Mouse (Mus musculus) hindbrain, embryonic 16.5 days (tissue): ENCODE measurements around the gene Bahcc1. TPM values are rescaled to one million over a fixed set of nuclear protein-coding genes. Genes with fewer than 3 reads are reported as not detected.
A peak's percentile ranks its signal among the peaks of the same experiment; 100 is the strongest.

Experiments
- ATAC-seq: fragments of 200-750 bp; cut with Nextera tagmentation; 2 replicates; pipeline ENCODE4 v1.8.0; 2017; ENCODE audit warnings: moderate TSS enrichment, moderate library complexity
- H3K27ac ChIP-seq: fragments of 300-500 bp; sonication (generic); 2 replicates; pipeline ENCODE4 v1.5.1; 2014; ENCODE audit warnings: low read depth, mild to moderate bottlenecking, control low read depth, low read length, moderate library complexity
- H3K27me3 ChIP-seq: fragments of 300-500 bp; sonication (generic); replicated peaks from 2 replicates; pipeline ENCODE4 v1.6.1; 2014; ENCODE audit warnings: low read length; ENCODE audit not compliant: control insufficient read depth, insufficient read depth
- H3K36me3 ChIP-seq: fragments of 300-500 bp; sonication (generic); 2 replicates; pipeline ENCODE4 v1.6.1; 2014; ENCODE audit warnings: mild to moderate bottlenecking, low read length, moderate library complexity, mixed read lengths; ENCODE audit not compliant: control insufficient read depth, insufficient read depth
- H3K4me1 ChIP-seq: fragments of 300-500 bp; sonication (generic); 2 replicates; pipeline ENCODE4 v1.6.1; 2014; ENCODE audit warnings: low read depth, low read length; ENCODE audit not compliant: control insufficient read depth, insufficient read depth
- H3K4me2 ChIP-seq: fragments of 300-500 bp; sonication (generic); 2 replicates; pipeline ENCODE4 v1.6.1; 2014; ENCODE audit warnings: mild to moderate bottlenecking, low read length, control low read depth, moderate library complexity
- H3K4me3 ChIP-seq: fragments of 300-500 bp; sonication (generic); 2 replicates; pipeline ENCODE4 v1.5.1; 2014; ENCODE audit warnings: mild to moderate bottlenecking, low read length, control low read depth, moderate library complexity
- H3K9ac ChIP-seq: fragments of 300-500 bp; sonication (generic); 2 replicates; pipeline ENCODE4 v1.6.1; 2014; ENCODE audit warnings: low read depth, mild to moderate bottlenecking, control low read depth, low read length, moderate library complexity
- H3K9me3 ChIP-seq: fragments of 300-500 bp; sonication (generic); 2 replicates; pipeline ENCODE4 v1.6.1; 2014; ENCODE audit warnings: mild to moderate bottlenecking, low read length, moderate library complexity; ENCODE audit not compliant: control insufficient read depth
- WGBS: fragments of 180-500 bp; shearing (Covaris S2); extraction: QIAGEN DNeasy Blood & Tissue Kit; methylation state at CpG from one replicate; pipeline ENCODE4 v1.1.7; 2014; 5-methylcytosine and 5-hydroxymethylcytosine counted together
- polyA plus RNA-seq: library from polyadenylated mRNA; unstranded; fragments of >200 nt; fragmentation: Nextera tagmentation; extraction: Ambion mirVana; gene quantifications from 2 replicates; pipeline ENCODE4 v1.2.1, GENCODE M21; 2015

Bahcc1 gene
- polyA plus RNA-seq, 1 experiment from 2014 or later = 7.8 TPM

GRCm38 (mm10) chr11:120261416-120262355 is 28.9 kb downstream of the Bahcc1 start:
- Histone ChIP-seq H3K36me3 (no peaks in the 10 kb centered on the region), H3K4me2 (peak overlapping the region; percentile 15), H3K9ac (no peak overlapping the region; the same call in 1 of the 2 replicates), H3K4me3 (no peak overlapping the region), H3K9me3 (no peaks in the 10 kb centered on the region), H3K27me3 (0 out of 2 replicates have a peak, but pooled peaks cover 4% of the 10 kb centered on the region), H3K4me1 (peaks cover 70% of the 10 kb centered on the region), H3K27ac (peak overlapping the region; percentile 80)
- ATAC-seq = peak; percentile 85
- 23% methylated on average over 20 of the region's 20 CpGs for WGBS

GRCm38 (mm10) chr11:120262356-120262901 is 29.7 kb downstream of the Bahcc1 start:
- peak overlapping the region; percentile 80 for H3K27ac ChIP-seq
- no peaks in the 10 kb centered on the region for H3K9me3 ChIP-seq
- H3K4me1 ChIP-seq = peaks cover 66% of the 10 kb centered on the region
- H3K27me3 ChIP-seq = 0 out of 2 replicates have a peak, but pooled peaks cover 4% of the 10 kb centered on the region
- ATAC-seq = peak; percentile 60
- no peaks in the 10 kb centered on the region for H3K36me3 ChIP-seq
- WGBS = 29% methylated on average over 8 of the region's 8 CpGs
- no peak overlapping the region for H3K4me3 ChIP-seq
- no peak overlapping the region; the same call in 1 of the 2 replicates for H3K9ac ChIP-seq
- H3K4me2 ChIP-seq = peak overlapping the region; percentile 15

- Histone ChIP-seq H3K27ac (no peak overlapping the region), H3K4me2 (no peak overlapping the region), H3K9ac (no peak overlapping the region), H3K9me3 (no peaks in the 10 kb centered on the region), H3K4me3 (no peak overlapping the region), H3K36me3 (no peaks in the 10 kb centered on the region), H3K27me3 (0 out of 2 replicates have a peak, but pooled peaks cover 4% of the 10 kb centered on the region), H3K4me1 (peaks cover 70% of the 10 kb centered on the region)
- no peak for ATAC-seq
- WGBS = 94% methylated on average over 3 of the region's 3 CpGs
These were observed 30.4 kb downstream of the Bahcc1 start for GRCm38 (mm10) chr11:120263176-120263575.

- no peak overlapping the region for H3K4me3 ChIP-seq
- H3K27me3 ChIP-seq = 0 out of 2 replicates have a peak, but pooled peaks cover 4% of the 10 kb centered on the region
- H3K9me3 ChIP-seq = no peaks in the 10 kb centered on the region
- 40% methylated on average over 6 of the region's 6 CpGs for WGBS
- no peaks in the 10 kb centered on the region for H3K36me3 ChIP-seq
- H3K4me1 ChIP-seq = peaks cover 73% of the 10 kb centered on the region
- no peak overlapping the region for H3K4me2 ChIP-seq
- no peak overlapping the region for H3K27ac ChIP-seq
- H3K9ac ChIP-seq = no peak overlapping the region
- no peak for ATAC-seq
These were observed 31.3 kb downstream of the Bahcc1 start for GRCm38 (mm10) chr11:120264008-120264407.

- H3K9ac ChIP-seq = no peak overlapping the region
- no peak overlapping the region for H3K4me3 ChIP-seq
- no peaks in the 10 kb centered on the region for H3K9me3 ChIP-seq
- H3K27ac ChIP-seq = no peak overlapping the region
- no peak for ATAC-seq
- 0 out of 2 replicates have a peak, but pooled peaks cover under 1% of the 10 kb centered on the region for H3K36me3 ChIP-seq
- peaks cover 63% of the 10 kb centered on the region for H3K4me1 ChIP-seq
- no peak overlapping the region for H3K4me2 ChIP-seq
- H3K27me3 ChIP-seq = 0 out of 2 replicates have a peak, but pooled peaks cover 4% of the 10 kb centered on the region
- 52% methylated on average over 5 of the region's 5 CpGs for WGBS
These were observed 32.7 kb downstream of the Bahcc1 start for GRCm38 (mm10) chr11:120265458-120265857.

- Histone ChIP-seq H3K36me3 (0 out of 2 replicates have a peak, but pooled peaks cover 2% of the 10 kb centered on the region), H3K4me2 (no peak overlapping the region), H3K27me3 (0 out of 2 replicates have a peak, but pooled peaks cover 2% of the 10 kb centered on the region), H3K4me3 (no peak overlapping the region), H3K9me3 (no peaks in the 10 kb centered on the region), H3K4me1 (peaks cover 55% of the 10 kb centered on the region), H3K9ac (no peak overlapping the region), H3K27ac (no peak overlapping the region)
- no peak for ATAC-seq
- WGBS = 80% methylated on average over 14 of the region's 14 CpGs
These were observed 33.6 kb downstream of the Bahcc1 start for GRCm38 (mm10) chr11:120266259-120266758.

- peaks cover 2% of the 10 kb centered on the region; the same call in 1 of the 2 replicates for H3K27me3 ChIP-seq
- peaks cover 45% of the 10 kb centered on the region for H3K4me1 ChIP-seq
- 80% methylated on average over 2 of the region's 2 CpGs for WGBS
- no peaks in the 10 kb centered on the region for H3K9me3 ChIP-seq
- H3K4me2 ChIP-seq = no peak overlapping the region
- no peak overlapping the region for H3K27ac ChIP-seq
- no peak overlapping the region for H3K9ac ChIP-seq
- no peak for ATAC-seq
- H3K36me3 ChIP-seq = peaks cover 4% of the 10 kb centered on the region; the same call in 1 of the 2 replicates
- H3K4me3 ChIP-seq = no peak overlapping the region
These were observed 34.5 kb downstream of the Bahcc1 start for GRCm38 (mm10) chr11:120267274-120267673.

- Histone ChIP-seq H3K4me2 (no peak overlapping the region), H3K4me1 (peaks cover 41% of the 10 kb centered on the region), H3K27ac (no peak overlapping the region), H3K27me3 (peaks cover 2% of the 10 kb centered on the region; the same call in 1 of the 2 replicates), H3K4me3 (no peak overlapping the region), H3K36me3 (peaks cover 4% of the 10 kb centered on the region), H3K9ac (no peak overlapping the region), H3K9me3 (no peaks in the 10 kb centered on the region)
- 64% methylated on average over 1 of the region's 3 CpGs for WGBS
- ATAC-seq = no peak
These were observed 34.9 kb downstream of the Bahcc1 start for GRCm38 (mm10) chr11:120267676-120268075.
